Mouse (Mus musculus): Measurements from ENCODE around the gene 4930469K13Rik.

Gene 4930469K13Rik

DNA sequence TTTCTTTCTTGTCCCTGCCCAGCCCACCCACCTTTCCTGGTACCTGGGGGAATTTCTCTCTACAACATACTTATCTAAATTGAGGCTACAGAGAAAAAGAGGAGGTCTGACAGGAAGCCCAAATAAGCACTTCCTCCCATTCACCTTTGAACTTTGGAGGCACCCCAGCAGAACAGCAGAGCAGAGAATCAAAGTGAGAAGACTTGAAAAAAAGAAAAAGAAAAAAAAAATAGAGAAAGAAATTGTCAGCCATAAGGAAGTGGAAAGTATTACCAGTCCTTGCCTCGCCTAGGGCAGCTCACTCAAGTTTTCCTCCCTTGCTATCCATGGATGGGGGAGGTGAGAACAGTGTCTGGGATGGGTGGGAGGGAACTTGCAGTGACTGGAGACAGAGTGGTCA, 55.5 kb downstream of the 4930469K13Rik start:
- DNase-seq (ENCODE audit: low spot score in 2 of 2), result no peak

GRCm38 (mm10) chr11:34040061-34040460, 58.3 kb downstream of the 4930469K13Rik start:
- DNase-seq (ENCODE audit: low spot score in 2 of 2), result no peak

DNA sequence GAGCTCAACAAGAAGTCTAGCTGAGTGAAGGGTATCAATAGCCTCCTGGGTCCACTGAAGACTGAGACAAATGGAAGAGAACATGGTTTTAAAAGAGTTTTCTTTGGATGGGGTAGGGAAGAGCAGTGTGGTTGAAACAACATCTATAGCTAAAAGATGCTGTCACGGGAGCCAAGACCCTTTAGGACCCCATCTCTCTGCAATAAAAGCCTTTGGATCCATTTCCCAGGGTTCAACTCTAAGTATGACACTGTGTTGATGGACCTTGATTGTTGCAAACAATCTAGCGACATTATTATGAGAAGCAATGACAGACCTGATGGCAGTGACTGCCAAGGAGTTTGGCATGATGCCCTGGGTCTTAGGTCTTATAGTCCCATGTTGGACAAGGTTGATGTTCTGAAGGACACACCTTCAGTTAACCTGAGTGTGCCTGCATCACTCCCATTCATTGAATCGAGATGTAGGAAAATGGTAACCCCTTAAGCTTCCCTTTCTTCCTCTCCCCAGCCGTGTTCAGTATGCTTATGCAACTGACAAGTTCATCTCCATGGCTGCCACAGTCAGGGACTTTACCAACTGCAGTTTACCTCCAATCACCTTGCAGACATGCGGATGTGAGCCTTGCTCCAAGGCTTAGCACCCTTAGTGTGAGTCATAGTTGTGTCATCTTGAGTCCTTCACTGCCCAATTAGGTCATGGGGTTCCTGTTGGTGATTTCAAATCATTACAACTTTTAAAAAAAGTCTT, 62.3 kb downstream of the 4930469K13Rik start:
- DNase-seq (ENCODE audit: low spot score in 2 of 2), result no peak

DNA sequence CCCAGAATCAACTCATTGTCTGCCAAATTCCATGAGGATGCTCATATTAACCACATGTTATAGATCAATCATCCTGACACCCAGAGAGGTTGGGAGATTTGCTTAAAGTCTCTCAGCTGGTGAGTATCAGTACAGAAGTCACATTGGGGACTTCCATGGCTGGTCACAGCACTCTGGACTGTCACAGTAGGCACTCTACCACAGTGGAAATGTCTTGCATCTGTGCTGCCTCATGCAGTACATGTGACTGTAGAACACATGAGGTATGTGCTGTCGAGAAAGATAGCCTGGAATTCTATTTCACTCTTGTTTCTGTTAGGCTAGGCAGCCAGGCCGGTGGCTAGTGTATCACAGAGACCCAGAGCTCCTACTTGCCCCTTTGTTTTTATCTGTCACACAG, 63.6 kb downstream of the 4930469K13Rik start:
- DNase-seq (ENCODE audit: low spot score in 2 of 2), result no peak

DNA sequence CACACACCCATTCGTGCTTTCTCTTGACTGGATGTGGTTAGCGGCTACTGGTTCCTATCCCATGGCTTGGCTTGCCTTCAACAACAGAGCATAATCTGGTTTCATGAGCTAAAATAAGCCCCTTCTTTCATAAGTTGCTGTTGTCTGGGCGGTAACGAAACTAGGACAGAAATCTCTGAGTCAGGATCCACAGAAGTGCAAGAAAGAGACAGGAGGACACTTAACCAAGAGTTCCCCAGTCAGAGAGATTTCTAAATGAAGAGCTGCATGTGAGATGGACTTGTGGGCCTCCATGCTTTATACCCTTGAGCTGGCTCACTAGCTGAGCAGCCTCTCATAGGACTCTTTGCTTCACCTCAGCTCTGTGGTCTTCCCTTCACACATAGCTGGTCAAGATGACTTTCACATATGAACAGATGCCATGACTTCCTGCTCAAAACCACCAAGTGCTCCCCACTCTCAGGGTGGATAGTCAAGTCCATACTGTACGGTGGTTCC, 64.3 kb downstream of the 4930469K13Rik start:
- DNase-seq (ENCODE audit: low spot score in 2 of 2), result no peak

DNA sequence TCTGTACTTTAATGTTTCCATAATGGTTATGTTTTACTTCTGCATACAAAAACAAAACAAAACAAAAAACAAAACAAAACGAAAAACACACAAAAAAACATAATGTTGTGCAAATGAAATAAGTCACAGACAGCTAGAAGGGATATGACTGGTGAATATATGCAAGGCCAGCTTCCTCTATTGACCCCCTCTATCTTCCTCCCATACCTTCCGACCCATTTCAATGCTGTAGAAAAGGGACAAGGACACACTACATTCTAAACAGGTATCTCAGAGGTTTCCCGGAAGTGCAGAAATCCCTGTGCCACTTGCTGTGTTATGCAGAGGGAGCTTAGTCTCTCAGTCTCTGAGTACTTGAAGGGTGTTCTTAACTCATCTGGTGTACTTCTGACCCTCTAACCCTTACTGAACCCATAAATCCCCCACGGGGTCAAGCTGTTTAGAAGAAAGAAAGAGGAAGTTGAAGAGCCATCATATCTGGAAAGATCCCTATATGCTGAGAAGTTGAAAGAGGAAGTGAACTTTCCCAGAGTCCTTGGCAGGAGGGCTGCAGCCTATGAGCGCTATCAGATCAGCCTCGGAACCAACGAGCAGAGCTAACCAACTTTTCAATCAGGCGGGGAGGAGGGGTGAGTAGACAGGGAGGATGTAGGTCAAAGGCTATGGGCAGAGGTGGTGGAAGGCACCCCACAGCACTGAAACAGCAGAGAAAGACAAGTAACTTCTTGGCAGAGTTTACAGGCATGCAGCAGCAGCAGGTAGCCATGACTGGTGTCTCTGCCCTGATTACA, 67.1 kb downstream of the 4930469K13Rik start:
- no peak for DNase-seq (ENCODE audit: low spot score in 2 of 2)

DNA sequence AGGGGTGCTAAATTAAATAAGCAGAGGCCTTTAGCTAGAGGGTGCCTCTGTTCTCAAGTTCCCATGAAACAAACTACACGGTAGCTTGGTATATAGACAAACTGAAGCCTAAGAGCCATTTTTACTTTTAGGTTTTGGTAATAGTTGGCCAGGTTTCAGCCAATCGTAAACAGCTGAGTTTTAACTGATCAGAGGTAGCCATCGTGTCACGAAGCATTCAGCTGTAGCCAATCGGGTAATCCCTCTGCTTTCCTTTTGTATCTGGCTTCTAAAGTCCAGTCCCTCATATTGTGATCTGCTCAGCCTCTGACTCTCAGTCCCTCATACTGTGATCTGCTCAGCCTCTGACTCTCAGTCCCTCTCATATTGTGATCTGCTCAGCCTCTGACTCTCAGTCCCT, 68.7 kb downstream of the 4930469K13Rik start:
- DNase-seq (ENCODE audit: low spot score in 2 of 2), result no peak

DNA sequence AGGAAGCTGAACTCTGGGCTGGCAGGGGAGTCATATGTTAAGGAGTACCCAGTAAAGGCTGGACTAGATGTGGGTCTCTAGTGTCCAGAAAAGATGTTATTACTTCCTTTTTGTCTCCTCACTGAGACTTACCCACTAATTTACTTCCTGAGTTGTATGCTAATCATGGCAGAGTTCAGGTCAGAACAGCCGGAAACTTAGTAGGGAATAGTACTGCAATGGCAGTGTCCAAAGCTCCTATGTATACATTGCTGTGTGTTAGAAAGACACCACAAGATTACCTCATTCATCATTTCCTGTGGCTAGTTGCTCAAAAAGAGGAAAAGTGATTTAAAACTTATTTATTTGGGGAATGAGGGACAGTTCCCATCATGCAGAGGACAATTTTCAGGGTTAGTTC, 73.3 kb downstream of the 4930469K13Rik start:
- no peak for DNase-seq (ENCODE audit: low spot score in 2 of 2)

DNA sequence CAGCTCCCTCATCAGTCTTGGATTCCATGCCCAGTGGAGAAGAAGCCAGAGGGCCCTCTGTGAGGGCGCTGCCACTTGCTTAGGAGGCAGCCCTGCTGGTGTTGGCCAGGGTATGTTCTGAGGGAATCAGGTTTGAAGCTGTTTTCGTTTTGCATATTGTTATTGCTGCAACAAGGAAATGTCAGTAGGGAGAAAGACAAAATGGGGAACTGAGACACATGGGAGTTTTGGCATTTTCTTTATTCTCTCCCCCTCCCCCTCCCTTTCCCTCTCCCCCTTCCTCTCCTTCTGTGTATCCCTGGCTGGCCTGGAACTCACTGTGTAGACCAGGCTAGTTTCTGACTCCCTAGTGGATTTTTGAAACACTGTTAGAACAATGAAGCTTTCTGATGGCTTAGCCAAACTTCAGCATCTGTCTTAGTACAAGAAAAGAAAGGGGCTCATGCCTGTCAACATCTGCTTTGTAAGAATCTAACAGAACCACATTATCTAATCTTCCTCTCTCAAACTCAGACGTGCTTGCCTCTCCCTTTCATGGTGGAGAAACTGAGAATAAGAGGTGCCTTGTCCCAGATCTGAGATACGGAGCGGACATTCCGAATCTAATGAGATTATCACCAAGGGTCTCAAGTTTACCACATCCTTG, 86.2 kb downstream of the 4930469K13Rik start:
- no peak for DNase-seq (ENCODE audit: low spot score in 2 of 2)

DNA sequence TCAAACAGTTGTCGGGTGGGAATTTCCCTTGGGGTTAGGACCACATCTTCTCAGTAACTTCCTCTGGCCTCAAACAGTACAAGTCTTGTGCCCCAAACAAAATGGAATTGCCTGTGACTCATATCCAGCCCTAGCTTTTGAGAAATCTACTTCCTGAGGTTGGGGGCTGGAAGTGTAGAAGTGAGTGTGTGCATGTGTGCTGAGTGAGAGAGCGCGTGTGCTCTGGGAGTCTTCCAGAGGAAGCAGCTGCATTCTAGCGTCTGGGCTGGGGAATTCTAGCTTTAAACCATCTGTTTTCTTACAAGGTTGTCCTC, 87.5 kb downstream of the 4930469K13Rik start:
- peak in 1 of 2 experiments; percentile 17 for DNase-seq (ENCODE audit: low spot score in 2 of 2)

DNA sequence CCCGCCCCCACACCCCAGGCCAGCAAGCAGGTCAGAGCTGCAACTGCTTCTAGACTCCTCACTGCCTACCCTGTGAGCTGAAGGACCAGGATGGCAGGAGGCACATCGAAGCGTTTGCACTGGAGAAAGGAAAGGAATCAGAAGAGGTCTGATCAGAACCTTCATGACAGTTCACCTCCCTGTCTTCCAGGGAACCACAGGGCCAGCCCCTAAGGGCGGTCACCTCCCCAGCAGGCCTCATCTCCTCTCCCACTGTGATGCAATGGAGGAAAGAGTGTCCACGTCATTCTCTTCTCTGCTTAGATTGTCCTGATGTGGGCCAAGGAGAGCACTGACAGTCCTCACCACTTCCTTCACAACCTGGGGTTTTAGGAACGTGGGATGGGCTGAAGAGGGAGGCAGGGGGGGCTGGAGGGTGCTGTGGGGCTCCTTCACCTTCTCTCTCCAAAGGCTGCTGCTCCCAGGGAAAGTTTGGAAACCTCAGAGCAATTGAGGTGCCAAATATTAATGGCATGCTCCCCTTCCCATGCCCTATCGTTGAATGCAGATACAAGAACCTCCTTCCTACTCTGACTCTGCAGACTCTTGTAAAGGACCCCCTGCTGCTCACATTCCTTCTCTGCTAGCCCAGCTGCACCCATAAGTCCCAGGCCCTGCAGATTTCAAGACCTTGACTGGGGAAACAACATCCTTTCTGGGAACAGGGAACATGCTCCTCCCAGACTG, 88.1 kb downstream of the 4930469K13Rik start:
- no peak for DNase-seq (ENCODE audit: low spot score in 2 of 2)

DNA sequence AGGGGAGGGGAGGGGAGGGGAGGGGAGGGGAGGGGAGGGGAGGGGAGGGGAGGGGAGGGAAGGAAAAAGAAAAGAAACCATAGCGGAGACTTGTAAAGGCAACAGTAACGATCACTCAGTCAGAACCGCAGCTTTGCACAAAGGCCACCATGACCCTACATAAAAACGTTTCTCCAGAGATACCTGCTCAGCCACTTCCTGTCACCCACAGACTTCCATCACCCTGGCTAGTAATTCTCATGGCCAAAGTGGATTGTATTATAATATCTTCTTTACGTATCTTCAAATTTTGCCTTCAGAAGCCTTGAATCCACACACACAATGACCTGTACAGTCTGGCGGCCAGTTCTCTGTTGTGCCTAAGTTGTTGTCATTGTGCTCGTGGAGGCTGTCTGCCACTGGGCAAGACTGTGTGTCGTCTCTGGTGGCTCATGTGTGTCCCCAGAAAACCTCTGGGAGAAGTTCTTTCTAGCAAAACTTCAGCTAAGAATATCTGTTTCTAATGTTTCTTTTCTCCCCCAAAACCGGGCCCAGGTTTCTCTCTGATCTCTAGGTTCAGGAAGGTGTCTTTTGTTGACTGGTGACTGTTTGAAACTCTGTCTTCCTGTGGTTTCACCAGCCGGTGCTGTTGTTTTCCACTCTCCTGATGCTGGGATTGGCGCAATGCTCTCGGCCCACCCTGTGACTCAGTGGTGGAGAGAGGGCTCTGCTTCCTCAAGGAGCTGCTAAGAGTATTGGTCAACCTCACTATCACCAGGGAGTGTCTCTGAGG, 88.9 kb downstream of the 4930469K13Rik start:
- no peak for DNase-seq (ENCODE audit: low spot score in 2 of 2)

- peak; percentile 23 to 53 for DNase-seq (ENCODE audit: low spot score in 2 of 2)
These were observed 89.7 kb downstream of the 4930469K13Rik start for GRCm38 (mm10) chr11:34008702-34009101.

DNA sequence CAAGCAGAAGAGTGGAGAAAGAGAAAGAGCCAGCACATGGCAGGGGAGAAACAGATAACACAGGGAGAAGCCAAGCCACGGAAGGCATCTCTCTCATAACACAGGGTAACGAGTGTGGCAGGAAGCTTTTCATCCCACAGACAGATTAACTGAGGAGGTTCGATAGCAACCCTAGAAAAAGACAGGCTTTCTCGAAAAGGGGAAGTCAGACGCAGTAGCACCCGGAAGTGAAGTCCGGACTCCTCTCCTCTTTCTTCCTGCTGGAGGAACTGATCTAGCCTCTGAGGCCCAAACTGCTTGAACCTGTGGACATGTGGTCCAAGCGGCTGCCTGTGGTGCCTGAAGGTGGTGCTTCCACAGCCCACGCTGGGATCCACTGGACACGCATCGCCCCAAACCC, 90.1 kb downstream of the 4930469K13Rik start:
- DNase-seq (ENCODE audit: low spot score in 2 of 2), result no peak

DNA sequence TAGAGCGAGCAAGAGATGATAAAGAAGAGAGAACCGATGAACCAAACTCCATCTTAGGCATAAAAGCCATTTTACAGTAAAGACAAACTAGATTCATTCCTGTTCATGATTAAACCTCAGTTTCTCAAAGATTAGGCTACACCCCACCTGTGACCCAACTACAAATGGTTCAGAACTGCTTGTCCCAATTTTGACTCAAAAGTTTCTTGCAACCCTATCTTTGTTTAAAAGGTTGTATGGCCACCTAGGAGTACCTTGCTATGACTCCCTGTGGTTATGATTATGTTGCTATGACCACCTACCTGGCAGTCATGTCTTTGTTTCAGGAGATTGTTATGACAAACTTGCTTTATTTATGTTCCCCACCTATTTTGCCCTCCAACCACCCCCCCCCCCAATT, 90.7 kb downstream of the 4930469K13Rik start:
- DNase-seq (ENCODE audit: low spot score in 2 of 2), result no peak

GRCm38 (mm10) chr11:34002593-34002965, 95.8 kb downstream of the 4930469K13Rik start:
- no peak for DNase-seq (ENCODE audit: low spot score in 2 of 2)

- peak in 1 of 2 experiments; percentile 60 for DNase-seq (ENCODE audit: low spot score in 2 of 2)
These were observed 96.3 kb downstream of the 4930469K13Rik start for GRCm38 (mm10) chr11:34001938-34002592.

GRCm38 (mm10) chr11:34000416-34000815, 97.9 kb downstream of the 4930469K13Rik start:
- DNase-seq (ENCODE audit: low spot score in 2 of 2), result no peak

- no peak for DNase-seq (ENCODE audit: low spot score in 2 of 2)
These were observed 100.1 kb downstream of the 4930469K13Rik start for GRCm38 (mm10) chr11:33998244-33998643.

GRCm38 (mm10) chr11:33993496-33993895, 104.9 kb downstream of the 4930469K13Rik start:
- DNase-seq (ENCODE audit: low spot score in 2 of 2), result no peak

DNA sequence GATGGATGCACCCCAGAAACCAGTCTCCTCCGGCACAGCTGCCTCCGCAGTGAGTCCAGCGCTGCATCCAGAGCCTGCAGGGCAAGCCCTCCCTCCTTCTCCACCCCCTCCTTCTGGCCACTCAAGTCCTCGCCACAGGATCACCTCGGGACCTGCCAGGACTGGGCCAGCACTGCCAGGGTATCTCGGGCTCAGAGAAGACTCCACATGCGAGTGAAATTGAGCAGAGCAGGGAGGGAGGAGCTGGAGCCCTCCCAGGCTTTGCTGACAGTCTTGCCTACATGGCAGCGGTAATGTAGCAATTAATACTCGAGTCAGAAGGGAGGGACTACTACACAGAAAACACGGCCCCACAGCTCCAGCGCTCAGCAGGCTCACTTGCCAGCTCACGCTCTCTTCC, 105.4 kb downstream of the 4930469K13Rik start, which contains the start of gene Kcnip1:
TSS of gene Kcnip1 (minus strand) at position 215 of the 400 bp plus-strand sequence.
- no peak for DNase-seq (ENCODE audit: low spot score in 2 of 2)

Data from frontal cortex, postnatal 14 days (tissue).